ENCODE assay signal across 30 mouse cellular contexts in genomic region chr3:143835611-143836240, GRCm38 (mm10).
DNase-seq lines count a peak whose midpoint lies in the region; ATAC-seq and TF ChIP-seq lines count a peak whose summit lies in the region.
"Had no signal": no experiment of that assay in that cellular context is flagged by ENCODE, and none has a peak within 500 bp of the region (broad histone marks: within the 10 kb centered on the region; RNA-seq: fewer than 3 reads in every experiment).

No protein-coding gene starts in this region.

- ATAC-seq in megakaryocyte, adult 5-6 weeks (ENCODE audit: poor library complexity, severe bottlenecking): peak; percentile 25; the same call in 1 of the 2 replicates
- ATAC-seq: forebrain, postnatal 0 days; hindbrain, postnatal 0 days; intestine, embryonic 15.5 days; lung, postnatal 0 days; midbrain, embryonic 16.5 days had no signal

- no peaks in the 10 kb centered on the region for H3K36me3 ChIP-seq in kidney, adult 2 months (ENCODE audit: control insufficient read depth, insufficient read depth, low read length)
- H3K36me3 ChIP-seq: embryonic facial prominence, embryonic 12.5 days; G1E; hindbrain, embryonic 12.5 days; intestine, embryonic 15.5 days; limb, embryonic 13.5 days; liver, embryonic 13.5 days had no signal

- WGBS in kidney, adult 2 months: 79% methylated on average over 7 of the region's 7 CpGs

- H3K4me1 ChIP-seq in kidney, adult 2 months (ENCODE audit: control insufficient read depth, insufficient read depth, low read length): no peaks in the 10 kb centered on the region
- H3K4me1 ChIP-seq: embryonic facial prominence, embryonic 12.5 days; hindbrain, embryonic 12.5 days; intestine, embryonic 15.5 days; limb, embryonic 13.5 days; liver, embryonic 13.5 days had no signal

- no peak overlapping the region for H3K27ac ChIP-seq in kidney, adult 2 months (ENCODE audit: insufficient read depth, low read depth, low read length)
- H3K27ac ChIP-seq: embryonic facial prominence, embryonic 12.5 days; hindbrain, embryonic 12.5 days; hindbrain, postnatal 0 days; intestine, embryonic 15.5 days; limb, embryonic 13.5 days; liver, embryonic 13.5 days; stomach, postnatal 0 days had no signal

- H3K27me3 ChIP-seq in kidney, adult 2 months (replicated peaks; ENCODE audit: control insufficient read depth, insufficient read depth, low read length): no peaks in the 10 kb centered on the region
- H3K27me3 ChIP-seq: embryonic facial prominence, embryonic 12.5 days; hindbrain, embryonic 12.5 days; intestine, embryonic 15.5 days; limb, embryonic 13.5 days; liver, embryonic 13.5 days had no signal

- no peak for TF ChIP-seq CTCF in kidney, adult 2 months (conservative IDR thresholded peaks at IDR 0.05; ENCODE audit: insufficient read depth, insufficient read length, low read depth, low read length)

- TF ChIP-seq POLR2A in kidney, adult 2 months (IDR thresholded peaks at IDR 0.05; ENCODE audit: low read depth, low read length): no peak

- no peak overlapping the region for H3K4me3 ChIP-seq in kidney, adult 2 months (ENCODE audit: insufficient read depth, low read depth, low read length)
- H3K4me3 ChIP-seq: embryonic facial prominence, embryonic 12.5 days; hindbrain, embryonic 12.5 days; intestine, embryonic 15.5 days; limb, embryonic 13.5 days; liver, embryonic 13.5 days had no signal

- peak; percentile 46 for DNase-seq in adrenal gland, adult 2 months
- no peak for DNase-seq in adrenal gland, adult 18-20 months (ENCODE audit: low spot score in 2 of 2)
- peak; percentile 5 for DNase-seq in NIH3T3 (ENCODE audit: low read depth)
- DNase-seq in adrenal gland, postnatal 25 days: peak; percentile 7
- no peak for DNase-seq in kidney, postnatal 25 days
- no peak for DNase-seq in kidney, adult 2 months
- no peak for DNase-seq in embryo, embryonic 9.5 days (ENCODE audit: extremely low spot score)
- DNase-seq: cerebellum, adult 8-10 months; cerebellum, postnatal 36 days; forebrain, postnatal 0 days; gastrocnemius, postnatal 14 days; heart, adult 18-20 months; heart, postnatal 36 days; kidney, adult 8-10 months; kidney, postnatal 10 days; liver, embryonic 13.5 days; lung, adult 18-20 months; right cerebral cortex, postnatal 4 days; thymus, adult 18-20 months; thymus, postnatal 25 days had no signal

Comparison
In these comparisons a context has a peak if more than half of its experiments do, and no peak if none do; other contexts are left out.
1. DNase-seq: peak in adrenal gland, adult 2 months (single experiment), NIH3T3 (single experiment) and adrenal gland, postnatal 25 days (single experiment); none in adrenal gland, adult 18-20 months (0 of 2), kidney, postnatal 25 days (0 of 2), kidney, adult 2 months (single experiment) and embryo, embryonic 9.5 days (single experiment).